Mouse (Mus musculus): ENCODE measurements around the gene Slc22a29. TPM values are rescaled to one million over a fixed set of nuclear protein-coding genes. Genes with fewer than 3 reads are reported as not detected.

Gene Slc22a29
- 0.03 and 0.05 TPM in 2 replicates for polyA plus RNA-seq (2012; rRNA removed)

DNA sequence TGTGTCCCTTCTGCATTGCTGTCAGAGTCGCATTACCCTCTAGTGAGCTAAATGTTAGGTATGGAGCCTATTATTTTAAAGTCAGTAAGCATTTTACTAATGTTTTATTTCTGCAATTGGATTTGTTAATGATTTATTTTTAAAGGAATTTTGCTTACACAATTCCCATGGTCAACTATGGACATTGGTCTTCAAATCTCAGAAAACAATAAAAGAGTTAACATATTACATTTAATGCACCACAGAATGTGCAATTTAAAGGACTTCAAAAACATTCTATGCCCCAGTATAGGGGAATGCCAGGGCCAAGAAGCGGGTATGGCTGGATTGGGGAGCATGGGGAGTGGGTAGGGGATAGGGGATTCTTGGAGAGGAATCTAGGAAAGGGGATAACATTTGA, at the start of gene Slc22a29:
TSS of gene Slc22a29 (minus strand) at position 101 of the 400 bp plus-strand sequence.

GRCm38 (mm10) chr19:8131881-8132280, 86.8 kb downstream of the Slc22a29 start, which contains the start of gene Slc22a28:
TSS of gene Slc22a28 (minus strand) at chr19:8131982.

Other genes with a start within 250 kb of the Slc22a29 start
- gene Slc22a28, start 86.9 kb downstream of the Slc22a29 start, polyA plus RNA-seq (2012; rRNA removed), result not detected in 2 replicates
- gene Slc22a30, start 186.2 kb upstream of the Slc22a29 start, polyA plus RNA-seq (2012; rRNA removed), result 0.05 and 0.13 TPM in 2 replicates